Mouse (Mus musculus) testis, adult 2 months (tissue): ENCODE measurements around the gene Nlrp9b.
"Not testable (repeated sequence)": the region's sequence is repeated elsewhere in the genome, so short reads cannot be mapped to it uniquely, and the experiment has no call there.

Experiments used
- CTCF ChIP-seq: fragments of 200-500 bp; IDR thresholded peaks from 2 replicates; pipeline ENCODE4 v1.5.1; 2012; ENCODE audit warnings: low read depth, mild to moderate bottlenecking, inconsistent platforms, low read length, moderate library complexity; ENCODE audit not compliant: control insufficient read depth, insufficient read depth, insufficient replicate concordance
- POLR2A ChIP-seq: fragments of 200-500 bp; IDR thresholded peaks from 2 replicates; pipeline ENCODE4 v1.6.1; 2012; ENCODE audit warnings: low read depth, mild to moderate bottlenecking, inconsistent platforms, low read length, moderate library complexity; ENCODE audit not compliant: control insufficient read depth

DNA sequence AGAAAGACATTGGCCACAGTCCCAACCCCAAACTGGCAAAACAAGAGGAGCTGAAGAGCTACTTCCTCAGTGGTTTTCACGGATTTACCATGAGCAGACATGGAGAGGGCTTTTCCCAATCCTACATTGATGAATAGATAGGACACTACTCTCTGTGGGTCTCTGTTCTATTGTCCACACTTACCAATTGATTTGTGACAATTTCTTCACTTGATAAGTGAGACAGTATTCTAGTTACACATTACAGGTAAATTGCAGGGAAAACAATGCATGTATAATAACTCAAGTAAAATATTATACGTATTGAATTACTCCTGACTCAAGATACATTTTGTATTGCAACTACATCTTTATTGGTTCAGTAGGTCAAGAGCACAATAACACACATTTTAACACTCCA lies 131.2 kb downstream of the Nlrp9b start, which contains the start of gene Gm16442:
- not testable (repeated sequence) for TF ChIP-seq POLR2A, CTCF
